Mouse (Mus musculus): ENCODE measurements around the gene Nfib. TPM values are rescaled to one million over a fixed set of nuclear protein-coding genes. Genes with fewer than 3 reads are reported as not detected.

Nfib gene
- polyA plus RNA-seq, 1 experiment from 2014 or later, result 71.3 TPM

DNA sequence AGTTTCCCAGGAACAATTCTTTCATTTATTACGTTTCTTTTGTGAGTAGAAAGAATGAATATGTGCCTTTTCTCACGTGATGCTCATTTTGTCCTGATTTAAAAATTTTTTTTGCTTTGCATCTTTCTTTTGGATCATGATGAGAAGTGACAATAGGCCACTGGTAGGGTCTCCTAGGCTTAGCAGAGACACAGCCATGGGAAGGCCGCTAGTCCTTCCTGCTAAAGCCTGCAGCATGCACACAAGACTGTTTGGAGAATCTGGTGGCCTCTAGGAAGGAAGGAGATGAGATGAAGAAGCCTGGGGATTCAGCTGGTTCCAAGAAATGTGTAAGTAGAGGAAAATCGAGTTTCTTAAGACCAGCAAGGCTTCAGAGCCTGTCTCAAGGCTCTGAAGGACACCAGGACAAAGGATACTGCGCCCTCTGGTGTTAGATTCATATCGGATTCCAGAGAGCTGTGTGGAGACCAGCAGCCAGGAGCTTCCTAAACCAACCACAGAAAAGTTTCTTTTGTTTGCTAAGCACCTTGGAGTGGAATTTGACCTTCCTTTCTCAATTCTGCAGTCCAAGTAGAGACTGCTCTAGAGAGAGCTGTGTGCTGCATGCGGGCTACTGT, 163.5 kb downstream of the Nfib start:
- 0 out of 2 replicates have a peak overlapping the region, but pooled peaks have one; percentile 38 for H3K27ac ChIP-seq (replicated peaks)
- no peak overlapping the region for H3K9ac ChIP-seq
- no peak overlapping the region for H3K4me2 ChIP-seq
- H3K4me1 ChIP-seq (replicated peaks), result peaks cover 47% of the 10 kb centered on the region
- peak; percentile 78 for ATAC-seq (ENCODE audit: low read depth)
- no peak overlapping the region for H3K4me3 ChIP-seq
- H3K36me3 ChIP-seq, result no peaks in the 10 kb centered on the region
- H3K27me3 ChIP-seq, result peaks cover 13% of the 10 kb centered on the region
- H3K9me3 ChIP-seq, result no peaks in the 10 kb centered on the region
- WGBS, result 31% methylated on average over 7 of the region's 7 CpGs

DNA sequence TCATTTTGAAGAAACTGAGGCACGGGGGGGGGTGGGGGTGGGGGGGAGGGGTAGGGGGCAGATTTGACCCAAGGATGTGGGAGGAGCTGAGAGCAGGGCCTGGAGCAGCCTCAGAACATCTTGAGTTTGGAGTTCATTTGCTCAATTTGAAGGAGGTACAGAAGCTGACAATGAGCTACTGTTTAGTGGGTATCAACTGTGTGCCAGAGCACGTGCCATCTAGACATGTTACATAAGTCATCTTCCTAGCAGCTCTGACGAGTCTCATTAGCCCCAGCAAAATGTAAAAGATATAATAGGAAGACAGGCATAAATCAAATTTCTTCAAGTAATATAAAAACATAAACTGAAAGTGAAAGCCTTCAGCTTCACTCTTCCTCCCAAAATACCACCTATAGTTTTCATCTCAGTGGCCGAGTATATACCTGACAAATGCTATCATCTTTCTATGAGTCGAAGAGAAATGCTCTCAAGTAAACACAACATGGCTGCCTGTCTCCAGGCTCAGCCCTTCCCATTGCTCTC, 165.0 kb downstream of the Nfib start:
- peaks cover 62% of the 10 kb centered on the region for H3K4me1 ChIP-seq (replicated peaks)
- H3K9me3 ChIP-seq, result no peaks in the 10 kb centered on the region
- ATAC-seq (ENCODE audit: low read depth), result no peak
- no peak overlapping the region for H3K9ac ChIP-seq
- H3K4me2 ChIP-seq, result no peak overlapping the region
- 58% methylated on average over 5 of the region's 5 CpGs for WGBS
- H3K36me3 ChIP-seq, result no peaks in the 10 kb centered on the region
- no peak overlapping the region for H3K4me3 ChIP-seq
- peaks cover 28% of the 10 kb centered on the region for H3K27me3 ChIP-seq
- no peak overlapping the region for H3K27ac ChIP-seq (replicated peaks)

DNA sequence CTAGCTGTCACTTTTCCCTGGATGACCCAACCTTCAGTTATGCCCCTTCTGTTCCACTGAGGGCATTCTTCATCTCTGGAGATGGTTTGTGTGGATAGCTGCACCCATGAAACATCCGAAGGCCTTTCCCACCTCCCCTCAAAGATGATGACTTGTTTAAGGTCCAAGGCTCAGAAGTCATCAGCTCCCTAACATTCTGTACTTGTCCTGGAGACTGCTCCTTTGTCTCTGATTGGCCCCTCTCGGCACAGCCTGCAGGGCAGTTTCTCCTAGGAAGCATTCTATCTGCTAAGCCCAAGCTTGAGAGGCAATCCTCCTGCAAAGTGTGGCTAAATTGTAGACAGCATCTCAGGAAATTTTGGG, 165.5 kb downstream of the Nfib start:
- H3K4me3 ChIP-seq, result no peak overlapping the region
- H3K9ac ChIP-seq, result peak overlapping the region; percentile 14; the same call in 1 of the 2 replicates
- no peaks in the 10 kb centered on the region for H3K36me3 ChIP-seq
- peaks cover 67% of the 10 kb centered on the region for H3K4me1 ChIP-seq (replicated peaks)
- H3K27me3 ChIP-seq, result peaks cover 33% of the 10 kb centered on the region
- no peak for ATAC-seq (ENCODE audit: low read depth)
- H3K9me3 ChIP-seq, result no peaks in the 10 kb centered on the region
- peak overlapping the region; percentile 69 for H3K4me2 ChIP-seq
- 0 out of 2 replicates have a peak overlapping the region, but pooled peaks have one; percentile 4 for H3K27ac ChIP-seq (replicated peaks)
- 26% methylated on average over 2 of the region's 2 CpGs for WGBS

DNA sequence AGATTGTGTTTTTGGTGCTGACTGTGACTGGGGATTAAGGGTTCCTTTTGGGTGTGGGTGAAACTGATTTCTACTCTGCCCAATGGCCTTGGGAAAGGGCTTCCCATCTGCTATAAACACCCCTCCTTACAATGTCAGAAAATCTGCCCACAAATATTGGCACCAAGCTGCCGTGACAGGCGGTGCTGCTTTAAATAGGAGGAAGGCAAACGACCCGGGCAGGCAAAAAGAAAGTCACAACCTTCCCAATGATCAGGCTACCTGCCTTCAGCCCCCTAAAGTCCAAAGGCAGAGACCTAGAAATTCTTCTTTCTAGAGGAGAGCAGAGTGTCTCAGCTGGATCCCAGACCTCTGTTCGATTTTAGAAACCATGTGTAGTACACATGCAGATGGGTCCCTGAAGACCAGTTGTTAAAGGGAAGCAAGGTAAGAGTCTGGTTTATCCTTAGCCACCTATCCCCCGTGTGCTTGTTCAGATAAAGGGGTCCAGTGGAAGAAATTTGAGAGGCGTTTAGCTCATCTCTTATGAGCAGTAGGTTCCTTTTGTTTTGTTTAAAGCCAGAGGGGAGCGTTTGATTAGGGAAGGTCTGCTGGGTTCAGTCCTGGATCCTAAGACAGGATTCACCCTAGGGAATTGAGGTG, 166.0 kb downstream of the Nfib start:
- peaks cover 38% of the 10 kb centered on the region for H3K27me3 ChIP-seq
- WGBS, result 14% methylated on average over 8 of the region's 8 CpGs
- no peaks in the 10 kb centered on the region for H3K36me3 ChIP-seq
- peaks cover 72% of the 10 kb centered on the region for H3K4me1 ChIP-seq (replicated peaks)
- ATAC-seq (ENCODE audit: low read depth), result no peak
- peak overlapping the region; percentile 56 for H3K9ac ChIP-seq
- H3K4me3 ChIP-seq, result no peak overlapping the region
- H3K27ac ChIP-seq (replicated peaks), result 0 out of 2 replicates have a peak overlapping the region, but pooled peaks have one; percentile 52
- H3K9me3 ChIP-seq, result no peaks in the 10 kb centered on the region
- H3K4me2 ChIP-seq, result peak overlapping the region; percentile 69

DNA sequence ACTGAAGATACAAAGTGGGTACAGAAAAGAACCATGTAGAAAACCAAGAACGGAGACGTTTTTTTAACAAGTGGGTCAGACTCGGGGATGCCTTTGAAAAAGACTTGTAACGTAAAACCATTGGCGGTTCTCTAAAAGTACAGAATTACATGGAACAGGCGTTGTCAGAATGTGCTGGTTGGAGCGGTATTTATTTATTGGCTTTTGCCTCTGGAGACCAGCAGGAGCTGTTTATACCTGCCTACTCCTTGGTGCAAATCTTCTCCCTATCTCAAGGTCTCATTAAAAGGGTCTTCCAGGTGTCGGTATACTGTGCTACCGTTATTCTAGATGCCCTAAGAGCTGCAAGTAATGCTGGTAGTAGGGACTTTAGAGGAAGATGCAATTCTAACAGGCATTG, 166.7 kb downstream of the Nfib start:
- peak overlapping the region; percentile 56 for H3K9ac ChIP-seq
- H3K4me3 ChIP-seq, result peak overlapping the region; percentile 36
- H3K27me3 ChIP-seq, result peaks cover 37% of the 10 kb centered on the region
- no peaks in the 10 kb centered on the region for H3K9me3 ChIP-seq
- H3K4me2 ChIP-seq, result peak overlapping the region; percentile 69
- peak overlapping the region; percentile 52; the same call in 1 of the 2 replicates for H3K27ac ChIP-seq (replicated peaks)
- 4% methylated on average over 9 of the region's 9 CpGs for WGBS
- no peak for ATAC-seq (ENCODE audit: low read depth)
- H3K36me3 ChIP-seq, result no peaks in the 10 kb centered on the region
- peaks cover 77% of the 10 kb centered on the region for H3K4me1 ChIP-seq (replicated peaks)

DNA sequence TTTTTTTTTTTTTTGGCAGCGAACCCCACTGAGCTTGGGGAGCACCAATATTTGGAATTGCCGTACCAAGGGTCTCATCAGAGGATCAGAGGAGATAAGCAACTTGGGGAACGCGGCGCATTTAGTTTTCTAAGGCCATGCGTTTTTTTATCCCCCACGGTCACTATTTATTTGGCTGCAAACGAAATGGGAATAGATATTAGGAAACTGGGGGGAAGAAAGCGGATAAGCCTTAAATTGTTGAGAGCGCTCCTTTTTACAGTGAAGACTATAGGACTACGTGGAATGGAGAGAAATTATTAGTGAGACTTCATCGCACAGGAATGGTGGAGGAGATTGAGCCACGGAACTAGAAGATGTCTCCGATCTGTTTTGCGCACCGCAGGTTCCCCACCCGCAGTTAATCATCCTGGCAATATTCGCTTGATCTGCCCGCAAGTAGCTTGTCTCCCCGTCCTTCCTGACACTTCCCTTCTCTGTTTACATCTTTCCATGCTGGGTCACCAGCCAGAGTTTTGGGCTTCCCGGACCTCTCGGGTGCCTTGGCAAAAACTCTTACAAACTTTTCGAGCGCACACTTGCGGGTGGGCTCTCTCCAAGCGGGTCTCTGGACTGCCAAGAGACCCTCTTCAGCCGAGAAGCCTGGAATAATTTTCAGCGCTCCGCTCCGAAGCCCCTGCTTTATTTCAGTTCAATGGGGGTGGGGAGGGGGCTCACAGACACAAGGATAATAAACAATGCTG, 167.3 kb downstream of the Nfib start:
- WGBS, result 2% methylated on average over 30 of the region's 30 CpGs
- H3K4me3 ChIP-seq, result peak overlapping the region; percentile 36
- H3K27me3 ChIP-seq, result peaks cover 35% of the 10 kb centered on the region
- peak overlapping the region; percentile 56 for H3K9ac ChIP-seq
- peaks cover 74% of the 10 kb centered on the region for H3K4me1 ChIP-seq (replicated peaks)
- H3K9me3 ChIP-seq, result no peaks in the 10 kb centered on the region
- H3K4me2 ChIP-seq, result peak overlapping the region; percentile 69
- H3K36me3 ChIP-seq, result no peaks in the 10 kb centered on the region
- ATAC-seq (ENCODE audit: low read depth), result no peak
- H3K27ac ChIP-seq (replicated peaks), result peak overlapping the region; percentile 10; the same call in 1 of the 2 replicates

DNA sequence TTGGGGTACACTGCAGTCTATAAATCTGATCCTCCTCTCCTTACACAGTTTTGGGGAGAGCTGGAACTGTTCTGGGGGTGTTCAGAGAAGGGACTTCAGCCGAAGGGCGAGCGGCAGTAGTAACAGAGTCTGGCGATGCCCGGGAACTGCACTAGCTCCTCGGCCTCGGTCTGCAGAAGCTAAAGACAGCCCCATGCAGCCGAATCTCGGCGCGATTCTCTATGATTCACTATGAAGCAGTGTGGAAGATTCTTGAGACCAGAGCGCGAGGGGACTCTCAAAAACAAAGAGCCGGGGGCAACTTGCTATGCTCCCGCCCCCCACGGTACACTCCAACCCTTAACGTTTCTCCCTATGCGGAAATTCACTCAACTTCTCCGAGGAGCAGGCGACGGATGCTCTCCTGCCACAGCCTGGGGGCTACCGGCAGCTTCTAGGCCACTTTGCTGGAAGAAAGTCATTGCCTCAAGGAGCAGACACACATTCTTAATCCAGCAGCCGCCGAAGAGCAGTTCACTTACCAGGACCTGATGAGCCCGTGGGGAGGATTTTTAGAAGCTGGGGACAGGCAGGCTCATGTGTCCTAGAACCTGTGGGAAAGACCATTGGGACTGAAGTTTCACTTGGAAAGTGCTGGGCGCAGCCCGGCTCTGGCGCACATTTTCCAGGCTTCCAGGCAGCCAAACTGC, 168.1 kb downstream of the Nfib start:
- H3K9ac ChIP-seq, result peak overlapping the region; percentile 56
- no peaks in the 10 kb centered on the region for H3K9me3 ChIP-seq
- H3K27me3 ChIP-seq, result peaks cover 35% of the 10 kb centered on the region
- peak overlapping the region; percentile 36 for H3K4me3 ChIP-seq
- 1% methylated on average over 28 of the region's 28 CpGs for WGBS
- H3K4me2 ChIP-seq, result peak overlapping the region; percentile 69
- H3K27ac ChIP-seq (replicated peaks), result peak overlapping the region; percentile 47
- no peak for ATAC-seq (ENCODE audit: low read depth)
- H3K4me1 ChIP-seq (replicated peaks), result peaks cover 76% of the 10 kb centered on the region
- H3K36me3 ChIP-seq, result no peaks in the 10 kb centered on the region

DNA sequence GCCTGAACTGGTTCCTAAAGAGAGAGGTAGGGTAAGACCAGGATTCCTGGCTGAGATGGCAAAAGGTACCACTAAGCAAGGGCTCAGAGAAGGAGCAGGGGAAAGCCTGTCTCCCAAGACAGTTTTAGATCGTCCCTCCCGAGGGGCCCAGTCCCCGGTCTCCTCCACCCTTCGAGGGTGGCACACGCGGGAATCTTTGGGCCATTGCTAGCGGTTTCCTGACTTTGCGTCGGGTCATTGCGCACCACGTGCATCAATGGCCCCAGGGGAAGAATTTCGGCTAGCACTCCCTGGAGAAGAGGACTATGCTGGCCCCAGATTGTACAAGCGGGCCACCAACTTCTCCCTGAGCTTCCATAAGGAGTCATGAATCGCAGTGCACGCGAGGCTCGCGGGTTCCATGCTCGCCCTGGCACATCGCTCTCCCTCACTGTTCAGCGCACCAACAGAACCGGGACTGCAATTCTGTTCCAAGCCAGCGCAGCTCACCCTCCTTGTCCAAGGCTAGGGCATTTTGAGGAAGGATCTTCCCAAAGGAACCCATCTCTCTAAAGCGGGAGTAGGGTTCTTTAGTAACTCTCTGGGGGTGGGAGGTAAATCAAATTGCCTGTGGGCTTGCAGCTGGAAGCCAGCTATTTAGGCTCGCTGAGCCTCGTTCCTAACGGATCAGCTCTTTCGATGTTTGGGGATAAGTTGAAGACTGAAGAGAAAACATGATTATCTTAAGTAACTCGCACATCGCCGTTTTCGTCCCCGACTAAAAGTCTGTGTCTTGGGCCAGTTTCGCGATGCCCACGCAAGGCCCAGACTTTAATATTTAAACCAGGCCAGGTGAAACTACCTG, 168.9 kb downstream of the Nfib start:
- WGBS, result 3% methylated on average over 36 of the region's 36 CpGs
- Histone ChIP-seq H3K27ac (replicated peaks) (peak overlapping the region; percentile 47), H3K4me1 (replicated peaks) (peaks cover 81% of the 10 kb centered on the region), H3K9ac (peak overlapping the region; percentile 56), H3K9me3 (no peaks in the 10 kb centered on the region), H3K4me3 (peak overlapping the region; percentile 36), H3K27me3 (peaks cover 33% of the 10 kb centered on the region), H3K4me2 (peak overlapping the region; percentile 69), H3K36me3 (no peaks in the 10 kb centered on the region)
- no peak for ATAC-seq (ENCODE audit: low read depth)

DNA sequence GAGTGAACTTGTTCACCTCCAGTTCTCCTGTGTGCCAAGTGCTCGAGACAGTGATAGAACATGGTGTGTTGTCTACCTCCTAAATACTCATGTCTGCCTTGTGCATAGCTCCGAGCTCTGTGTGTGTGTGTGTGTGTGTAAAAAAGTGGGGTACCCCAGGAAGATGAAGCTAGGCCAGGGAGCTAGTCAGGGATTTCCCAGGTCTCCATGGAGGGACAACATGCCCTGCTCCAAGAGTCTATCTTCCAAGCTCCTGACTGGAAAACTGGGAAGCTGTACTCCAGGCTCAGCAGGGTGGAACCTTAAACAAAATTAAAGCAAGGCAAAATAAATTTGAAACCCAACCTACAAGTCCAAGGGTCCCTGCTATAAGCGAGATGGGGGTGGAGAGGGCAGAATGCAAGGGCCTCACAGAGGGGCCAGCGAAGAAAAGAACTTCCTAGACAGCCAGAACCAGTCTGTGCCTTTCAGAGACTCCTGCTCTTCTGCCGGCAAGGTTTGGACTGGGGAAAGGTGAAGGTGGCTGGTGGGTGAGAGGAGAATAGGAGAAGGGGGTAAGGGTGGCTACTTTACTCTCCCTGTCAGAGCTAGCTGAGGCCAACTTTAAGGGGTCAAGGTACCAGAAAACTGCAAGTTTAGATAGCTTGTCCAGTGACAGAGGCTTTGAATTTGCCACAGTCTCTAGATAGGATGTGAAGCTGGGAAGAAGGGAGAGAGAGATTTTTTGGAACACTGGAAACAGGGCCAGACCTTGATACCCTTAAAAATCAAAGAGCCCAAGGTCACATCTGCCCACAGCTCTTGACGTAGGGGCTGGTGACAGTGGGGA, 169.7 kb downstream of the Nfib start:
- Histone ChIP-seq H3K4me2 (peak overlapping the region; percentile 69), H3K4me1 (replicated peaks) (peaks cover 90% of the 10 kb centered on the region), H3K9me3 (no peaks in the 10 kb centered on the region), H3K27ac (replicated peaks) (no peak overlapping the region), H3K36me3 (no peaks in the 10 kb centered on the region), H3K9ac (peak overlapping the region; percentile 56), H3K4me3 (no peak overlapping the region), H3K27me3 (peaks cover 33% of the 10 kb centered on the region)
- 49% methylated on average over 6 of the region's 6 CpGs for WGBS
- ATAC-seq (ENCODE audit: low read depth), result no peak

DNA sequence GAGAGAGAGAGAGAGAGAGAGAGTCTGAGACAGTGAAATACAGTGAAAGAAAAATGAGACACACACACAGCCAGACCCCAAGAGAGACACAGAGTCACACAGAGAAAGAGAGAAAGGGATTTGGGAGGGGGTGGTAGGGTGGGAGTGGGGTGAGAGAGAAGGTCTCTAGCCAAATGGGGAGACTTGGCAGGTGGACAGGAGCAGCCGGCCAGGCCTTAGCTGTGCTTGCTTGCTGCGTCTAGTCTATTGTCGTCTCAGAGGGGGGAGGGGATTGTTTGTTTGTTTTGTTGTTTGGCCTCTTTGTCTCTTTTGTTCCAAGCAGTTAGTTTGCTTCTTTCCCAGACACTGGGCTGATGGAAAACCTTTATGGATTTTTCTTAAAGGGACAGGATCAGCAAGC, 172.3 kb downstream of the Nfib start:
- WGBS, result 14% methylated on average over 3 of the region's 3 CpGs
- ATAC-seq (ENCODE audit: low read depth), result peak; percentile 78
- Histone ChIP-seq H3K4me2 (peak overlapping the region; percentile 41), H3K4me3 (no peak overlapping the region), H3K27ac (replicated peaks) (peak overlapping the region; percentile 94), H3K36me3 (no peaks in the 10 kb centered on the region), H3K4me1 (replicated peaks) (peaks cover 78% of the 10 kb centered on the region), H3K27me3 (peaks cover 30% of the 10 kb centered on the region), H3K9ac (peak overlapping the region; percentile 65; the same call in 1 of the 2 replicates), H3K9me3 (no peaks in the 10 kb centered on the region)

Data from neural tube, embryonic 13.5 days (tissue).